8 mouse cellular contexts compared by ENCODE assay signal in genomic region chr3:131975940-131976628, GRCm38 (mm10).
DNase-seq lines count a peak whose midpoint lies in the region; ATAC-seq and TF ChIP-seq lines count a peak whose summit lies in the region.

No protein-coding gene starts in this region.

- no peak overlapping the region for H3K4me3 ChIP-seq in MEL (ENCODE audit: control insufficient read depth in 1 of 2, insufficient read depth in 1 of 2, low read depth in 2 of 2, low read length in 2 of 2)
- no peak overlapping the region for H3K4me3 ChIP-seq in embryonic facial prominence, embryonic 15.5 days (replicated peaks)

- H3K4me2 ChIP-seq in embryonic facial prominence, embryonic 15.5 days (replicated peaks): no peak overlapping the region

- no peaks in the 10 kb centered on the region for H3K4me1 ChIP-seq in MEL (ENCODE audit: control insufficient read depth in 1 of 2, insufficient read depth in 2 of 2, low read length in 2 of 2)
- H3K4me1 ChIP-seq in embryonic facial prominence, embryonic 15.5 days: no peaks in the 10 kb centered on the region

- DNase-seq in MEL (ENCODE audit: low read depth, low spot score): peak; percentile 28
- DNase-seq in adrenal gland, postnatal 36 days: peak; percentile 45 to 64
- DNase-seq in heart, postnatal 36 days: peak; percentile 28 to 33
- DNase-seq in layer of hippocampus, adult 18-20 months (ENCODE audit: low spot score in 2 of 2): peak; percentile 10 to 55
- DNase-seq in lung, postnatal 10 days: peak; percentile 77
- DNase-seq in retina, postnatal 7 days (ENCODE audit: low read depth, low spot score): peak; percentile 31
- DNase-seq in spleen, postnatal 14 days (ENCODE audit: low spot score in 2 of 2): no peak

- no peak overlapping the region for H3K9ac ChIP-seq in MEL (ENCODE audit: control insufficient read depth, low read depth, low read length, poor library complexity, severe bottlenecking)
- H3K9ac ChIP-seq in embryonic facial prominence, embryonic 15.5 days: no peak overlapping the region

- no peak for TF ChIP-seq POLR2A in MEL (IDR thresholded peaks at IDR 0.05; ENCODE audit: control insufficient read depth in 1 of 2, insufficient read depth in 1 of 2, low read depth in 1 of 2, low read length in 2 of 2, poor library complexity in 1 of 2)

- no peaks in the 10 kb centered on the region for H3K27me3 ChIP-seq in MEL (ENCODE audit: control insufficient read depth in 1 of 2, insufficient read depth in 2 of 2, low read length in 2 of 2)
- no peaks in the 10 kb centered on the region for H3K27me3 ChIP-seq in embryonic facial prominence, embryonic 15.5 days

- intact Hi-C loops in heart, postnatal 36 days (cut with DNase I): loop anchor here (5.0 to 10.0 kb wide), 2 partner anchors 106 to 381 kb away; no protein-coding TSS in a partner anchor

- no peak for TF ChIP-seq EP300 in MEL (IDR thresholded peaks at IDR 0.05; ENCODE audit: low read depth in 1 of 2, low read length in 2 of 2)

- no peaks in the 10 kb centered on the region for H3K79me2 ChIP-seq in MEL (ENCODE audit: control insufficient read depth, insufficient read depth, low read length, poor library complexity)

- H3K27ac ChIP-seq in MEL (ENCODE audit: control insufficient read depth, low read depth, low read length): no peak overlapping the region
- H3K27ac ChIP-seq in embryonic facial prominence, embryonic 15.5 days (replicated peaks): no peak overlapping the region

- H3K36me3 ChIP-seq in MEL (ENCODE audit: control insufficient read depth in 1 of 2, insufficient read depth in 2 of 2, low read length in 2 of 2): no peaks in the 10 kb centered on the region
- no peaks in the 10 kb centered on the region for H3K36me3 ChIP-seq in embryonic facial prominence, embryonic 15.5 days

- TF ChIP-seq RAD21 in MEL (IDR thresholded peaks at IDR 0.05; ENCODE audit: low read depth, low read length): peak; percentile 50

- TF ChIP-seq CTCF in MEL (IDR thresholded peaks at IDR 0.05 in 2 of 3, conservative IDR thresholded peaks at IDR 0.05 in 1 of 3; ENCODE audit: control insufficient read depth in 1 of 3, insufficient read depth in 1 of 3, low read depth in 2 of 3, low read length in 3 of 3, poor library complexity in 1 of 3, severe bottlenecking in 1 of 3): peak; percentile 30 to 57 (median 55)

- ATAC-seq in embryonic facial prominence, embryonic 15.5 days (ENCODE audit: insufficient number of reproducible peaks, low FRiP score, low TSS enrichment, low read depth): peak; percentile 77; the same call in 1 of the 2 replicates

- H3K9me3 ChIP-seq in MEL (replicated peaks; ENCODE audit: insufficient read depth, low read length): no peaks in the 10 kb centered on the region
- no peaks in the 10 kb centered on the region for H3K9me3 ChIP-seq in embryonic facial prominence, embryonic 15.5 days (replicated peaks)

- 36% methylated on average over 7 of the region's 7 CpGs for WGBS in embryonic facial prominence, embryonic 15.5 days

TF ChIP-seq in MEL, 35 proteins besides CTCF, POLR2A, EP300 and RAD21:
- no peak for TF ChIP-seq GABPA (IDR thresholded peaks at IDR 0.05; ENCODE audit: low read depth, low read length)
- peak; percentile 41 for TF ChIP-seq SMC3 (IDR thresholded peaks at IDR 0.05; ENCODE audit: low read depth, low read length)
- no peak for TF ChIP-seq MXI1 (IDR thresholded peaks at IDR 0.05; ENCODE audit: low read depth, low read length)
- TF ChIP-seq CHD2 (IDR thresholded peaks at IDR 0.05; ENCODE audit: low read length): no peak

Comparison
In these comparisons a context has a peak if more than half of its experiments do, and no peak if none do; other contexts are left out.
1. DNase-seq: peak in MEL (single experiment), adrenal gland, postnatal 36 days (2 of 2), heart, postnatal 36 days (2 of 2), layer of hippocampus, adult 18-20 months (2 of 2), lung, postnatal 10 days (single experiment) and retina, postnatal 7 days (single experiment); none in spleen, postnatal 14 days (0 of 2).